Mouse (Mus musculus): ENCODE measurements around the gene Cenpj. TPM values are rescaled to one million over a fixed set of nuclear protein-coding genes. Genes with fewer than 3 reads are reported as not detected.

Cenpj gene
- polyA plus RNA-seq, 1 experiment from 2014 or later = 5.3 TPM

- Histone ChIP-seq H3K27ac (ENCODE audit: low read depth, low read length) (no peak overlapping the region), H3K9ac (ENCODE audit: low read depth, low read length) (no peak overlapping the region), H3K27me3 (replicated peaks; ENCODE audit: control insufficient read depth, insufficient read depth, low read length) (no peaks in the 10 kb centered on the region), H3K4me3 (ENCODE audit: low read length) (no peak overlapping the region), H3K4me2 (ENCODE audit: low read length) (no peak overlapping the region), H3K36me3 (ENCODE audit: control insufficient read depth, insufficient read depth, low read length) (no peaks in the 10 kb centered on the region), H3K9me3 (ENCODE audit: control insufficient read depth, low read length) (no peaks in the 10 kb centered on the region), H3K4me1 (ENCODE audit: control insufficient read depth, insufficient read depth, low read depth, low read length) (no peaks in the 10 kb centered on the region)
- 86% methylated on average over 6 of the region's 6 CpGs for WGBS
- no peak for ATAC-seq
Measured at GRCm38 (mm10) chr14:56582294-56582693, 7.1 kb upstream of the Cenpj start.

GRCm38 (mm10) chr14:56581117-56581516 lies 5.9 kb upstream of the Cenpj start:
- Histone ChIP-seq H3K4me3 (ENCODE audit: low read length) (no peak overlapping the region), H3K9me3 (ENCODE audit: control insufficient read depth, low read length) (no peaks in the 10 kb centered on the region), H3K4me2 (ENCODE audit: low read length) (no peak overlapping the region), H3K36me3 (ENCODE audit: control insufficient read depth, insufficient read depth, low read length) (no peaks in the 10 kb centered on the region), H3K9ac (ENCODE audit: low read depth, low read length) (no peak overlapping the region), H3K4me1 (ENCODE audit: control insufficient read depth, insufficient read depth, low read depth, low read length) (no peaks in the 10 kb centered on the region), H3K27me3 (replicated peaks; ENCODE audit: control insufficient read depth, insufficient read depth, low read length) (no peaks in the 10 kb centered on the region), H3K27ac (ENCODE audit: low read depth, low read length) (no peak overlapping the region)
- ATAC-seq = no peak
- 72% methylated on average over 5 of the region's 5 CpGs for WGBS

- Histone ChIP-seq H3K9me3 (ENCODE audit: control insufficient read depth, low read length) (no peaks in the 10 kb centered on the region), H3K27me3 (replicated peaks; ENCODE audit: control insufficient read depth, insufficient read depth, low read length) (no peaks in the 10 kb centered on the region), H3K36me3 (ENCODE audit: control insufficient read depth, insufficient read depth, low read length) (no peaks in the 10 kb centered on the region), H3K27ac (ENCODE audit: low read depth, low read length) (no peak overlapping the region), H3K9ac (ENCODE audit: low read depth, low read length) (no peak overlapping the region), H3K4me1 (ENCODE audit: control insufficient read depth, insufficient read depth, low read depth, low read length) (no peaks in the 10 kb centered on the region), H3K4me2 (ENCODE audit: low read length) (no peak overlapping the region), H3K4me3 (ENCODE audit: low read length) (no peak overlapping the region)
- 57% methylated on average over 8 of the region's 8 CpGs for WGBS
- no peak for ATAC-seq
Measured at GRCm38 (mm10) chr14:56579011-56579410, 3.8 kb upstream of the Cenpj start.

- peaks cover 4% of the 10 kb centered on the region; the same call in 1 of the 2 replicates for H3K4me1 ChIP-seq (ENCODE audit: control insufficient read depth, insufficient read depth, low read depth, low read length)
- no peak overlapping the region for H3K9ac ChIP-seq (ENCODE audit: low read depth, low read length)
- no peaks in the 10 kb centered on the region for H3K9me3 ChIP-seq (ENCODE audit: control insufficient read depth, low read length)
- H3K36me3 ChIP-seq (ENCODE audit: control insufficient read depth, insufficient read depth, low read length) = no peaks in the 10 kb centered on the region
- H3K4me3 ChIP-seq (ENCODE audit: low read length) = peak overlapping the region; percentile 39
- no peak for ATAC-seq
- no peak overlapping the region for H3K27ac ChIP-seq (ENCODE audit: low read depth, low read length)
- WGBS = 74% methylated on average over 18 of the region's 18 CpGs
- peak overlapping the region; percentile 54 for H3K4me2 ChIP-seq (ENCODE audit: low read length)
- no peaks in the 10 kb centered on the region for H3K27me3 ChIP-seq (replicated peaks; ENCODE audit: control insufficient read depth, insufficient read depth, low read length)
Measured at GRCm38 (mm10) chr14:56575969-56576901, 1.0 kb upstream of the Cenpj start.

GRCm38 (mm10) chr14:56572546-56572945 lies 2.7 kb downstream of the Cenpj start:
- peaks cover 4% of the 10 kb centered on the region for H3K4me1 ChIP-seq (ENCODE audit: control insufficient read depth, insufficient read depth, low read depth, low read length)
- no peak overlapping the region for H3K27ac ChIP-seq (ENCODE audit: low read depth, low read length)
- WGBS = 74% methylated on average over 2 of the region's 2 CpGs
- no peaks in the 10 kb centered on the region for H3K9me3 ChIP-seq (ENCODE audit: control insufficient read depth, low read length)
- no peaks in the 10 kb centered on the region for H3K36me3 ChIP-seq (ENCODE audit: control insufficient read depth, insufficient read depth, low read length)
- H3K9ac ChIP-seq (ENCODE audit: low read depth, low read length) = no peak overlapping the region
- H3K4me2 ChIP-seq (ENCODE audit: low read length) = peak overlapping the region; percentile 53
- ATAC-seq = no peak
- H3K4me3 ChIP-seq (ENCODE audit: low read length) = no peak overlapping the region
- H3K27me3 ChIP-seq (replicated peaks; ENCODE audit: control insufficient read depth, insufficient read depth, low read length) = no peaks in the 10 kb centered on the region

- peak; percentile 100 for ATAC-seq
- Histone ChIP-seq H3K9me3 (ENCODE audit: control insufficient read depth, low read length) (no peaks in the 10 kb centered on the region), H3K4me1 (ENCODE audit: control insufficient read depth, insufficient read depth, low read depth, low read length) (peaks cover 4% of the 10 kb centered on the region), H3K27me3 (replicated peaks; ENCODE audit: control insufficient read depth, insufficient read depth, low read length) (no peaks in the 10 kb centered on the region), H3K4me2 (ENCODE audit: low read length) (peak overlapping the region; percentile 85), H3K9ac (ENCODE audit: low read depth, low read length) (peak overlapping the region; percentile 79), H3K4me3 (ENCODE audit: low read length) (peak overlapping the region; percentile 92), H3K36me3 (ENCODE audit: control insufficient read depth, insufficient read depth, low read length) (no peaks in the 10 kb centered on the region), H3K27ac (ENCODE audit: low read depth, low read length) (peak overlapping the region; percentile 68)
- under 1% methylated on average over 59 of the region's 59 CpGs for WGBS
Measured at GRCm38 (mm10) chr14:56571310-56572093, 3.7 kb downstream of the Cenpj start.

GRCm38 (mm10) chr14:56569041-56569440 lies 6.2 kb downstream of the Cenpj start:
- H3K4me1 ChIP-seq (ENCODE audit: control insufficient read depth, insufficient read depth, low read depth, low read length) = peaks cover 4% of the 10 kb centered on the region
- H3K4me2 ChIP-seq (ENCODE audit: low read length) = no peak overlapping the region
- no peak overlapping the region for H3K9ac ChIP-seq (ENCODE audit: low read depth, low read length)
- ATAC-seq = no peak
- 88% methylated on average over 4 of the region's 4 CpGs for WGBS
- H3K4me3 ChIP-seq (ENCODE audit: low read length) = no peak overlapping the region
- no peak overlapping the region for H3K27ac ChIP-seq (ENCODE audit: low read depth, low read length)
- H3K36me3 ChIP-seq (ENCODE audit: control insufficient read depth, insufficient read depth, low read length) = no peaks in the 10 kb centered on the region; the same call in 1 of the 2 replicates
- H3K27me3 ChIP-seq (replicated peaks; ENCODE audit: control insufficient read depth, insufficient read depth, low read length) = no peaks in the 10 kb centered on the region
- H3K9me3 ChIP-seq (ENCODE audit: control insufficient read depth, low read length) = no peaks in the 10 kb centered on the region

- WGBS = 83% methylated on average over 7 of the region's 7 CpGs
- H3K4me3 ChIP-seq (ENCODE audit: low read length) = no peak overlapping the region
- no peak overlapping the region for H3K27ac ChIP-seq (ENCODE audit: low read depth, low read length)
- H3K9me3 ChIP-seq (ENCODE audit: control insufficient read depth, low read length) = no peaks in the 10 kb centered on the region
- ATAC-seq = no peak
- no peak overlapping the region for H3K4me2 ChIP-seq (ENCODE audit: low read length)
- H3K4me1 ChIP-seq (ENCODE audit: control insufficient read depth, insufficient read depth, low read depth, low read length) = peaks cover 3% of the 10 kb centered on the region
- H3K9ac ChIP-seq (ENCODE audit: low read depth, low read length) = no peak overlapping the region
- peaks cover 3% of the 10 kb centered on the region; the same call in 1 of the 2 replicates for H3K36me3 ChIP-seq (ENCODE audit: control insufficient read depth, insufficient read depth, low read length)
- H3K27me3 ChIP-seq (replicated peaks; ENCODE audit: control insufficient read depth, insufficient read depth, low read length) = no peaks in the 10 kb centered on the region
Measured at GRCm38 (mm10) chr14:56567476-56567875, 7.7 kb downstream of the Cenpj start.

GRCm38 (mm10) chr14:56559134-56559533 lies 16.1 kb downstream of the Cenpj start:
- no peaks in the 10 kb centered on the region for H3K27me3 ChIP-seq (replicated peaks; ENCODE audit: control insufficient read depth, insufficient read depth, low read length)
- H3K4me3 ChIP-seq (ENCODE audit: low read length) = no peak overlapping the region
- no peaks in the 10 kb centered on the region for H3K4me1 ChIP-seq (ENCODE audit: control insufficient read depth, insufficient read depth, low read depth, low read length)
- no peak overlapping the region for H3K4me2 ChIP-seq (ENCODE audit: low read length)
- H3K27ac ChIP-seq (ENCODE audit: low read depth, low read length) = no peak overlapping the region
- no peak overlapping the region for H3K9ac ChIP-seq (ENCODE audit: low read depth, low read length)
- no peak for ATAC-seq
- H3K36me3 ChIP-seq (ENCODE audit: control insufficient read depth, insufficient read depth, low read length) = 0 out of 2 replicates have a peak, but pooled peaks cover 3% of the 10 kb centered on the region
- H3K9me3 ChIP-seq (ENCODE audit: control insufficient read depth, low read length) = no peaks in the 10 kb centered on the region
- WGBS = 92% methylated on average over 3 of the region's 3 CpGs

Data from hindbrain, embryonic 16.5 days (tissue).